Mouse (Mus musculus) thymus, postnatal 10 days (tissue): ENCODE data around the gene Adam12.

ENCODE experiments used
- DNase-seq, 2 experiments: peaks; one replicate each; pipeline ENCODE4 v3.0.0; 2021; ENCODE audit warnings: low spot score in 2 of 2

Adam12 gene

GRCm38 (mm10) chr7:134150305-134150704 lies 81.6 kb downstream of the Adam12 start:
- no peak for DNase-seq

GRCm38 (mm10) chr7:134149351-134149750 lies 82.6 kb downstream of the Adam12 start:
- DNase-seq, result no peak

DNA sequence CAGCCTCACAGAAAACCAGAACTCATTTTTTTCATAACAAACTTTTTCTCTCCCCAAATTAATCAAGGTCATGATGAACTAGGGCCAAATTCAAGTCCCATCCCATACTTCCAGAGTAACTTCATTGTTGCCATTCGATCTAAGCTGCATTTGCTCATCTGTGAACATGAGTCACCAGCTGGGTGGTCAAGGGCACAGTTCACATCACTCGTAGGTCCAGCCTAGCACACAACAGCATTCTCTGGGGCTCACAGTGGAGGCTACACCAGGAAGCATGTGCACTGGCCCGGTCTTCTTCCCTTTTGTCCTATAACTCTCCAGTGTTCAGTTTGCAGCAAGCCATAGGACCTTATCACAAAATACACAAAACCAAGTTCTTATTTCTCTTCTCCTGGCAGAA lies 84.4 kb downstream of the Adam12 start:
- DNase-seq, result no peak

DNA sequence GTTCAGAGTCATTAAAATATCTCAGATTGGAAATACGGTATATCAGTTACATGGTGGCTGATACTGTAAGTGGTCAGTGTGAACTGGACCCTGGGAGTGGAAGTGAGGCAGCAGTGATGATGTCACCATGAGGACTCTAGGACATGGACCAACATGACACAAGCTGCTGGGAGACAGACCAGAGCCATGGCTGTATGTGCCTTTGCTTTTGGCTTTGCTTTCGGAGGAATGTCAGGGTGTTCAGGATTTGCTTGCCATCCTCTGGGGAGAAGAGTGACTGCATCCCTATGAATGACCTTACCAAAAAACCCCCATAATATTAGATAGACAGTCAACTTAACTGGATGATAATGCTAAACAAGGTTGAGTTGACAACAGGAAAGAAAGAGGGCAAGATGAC lies 85.1 kb downstream of the Adam12 start:
- no peak for DNase-seq

- no peak for DNase-seq
Measured at GRCm38 (mm10) chr7:134144111-134144510, 87.8 kb downstream of the Adam12 start.

DNA sequence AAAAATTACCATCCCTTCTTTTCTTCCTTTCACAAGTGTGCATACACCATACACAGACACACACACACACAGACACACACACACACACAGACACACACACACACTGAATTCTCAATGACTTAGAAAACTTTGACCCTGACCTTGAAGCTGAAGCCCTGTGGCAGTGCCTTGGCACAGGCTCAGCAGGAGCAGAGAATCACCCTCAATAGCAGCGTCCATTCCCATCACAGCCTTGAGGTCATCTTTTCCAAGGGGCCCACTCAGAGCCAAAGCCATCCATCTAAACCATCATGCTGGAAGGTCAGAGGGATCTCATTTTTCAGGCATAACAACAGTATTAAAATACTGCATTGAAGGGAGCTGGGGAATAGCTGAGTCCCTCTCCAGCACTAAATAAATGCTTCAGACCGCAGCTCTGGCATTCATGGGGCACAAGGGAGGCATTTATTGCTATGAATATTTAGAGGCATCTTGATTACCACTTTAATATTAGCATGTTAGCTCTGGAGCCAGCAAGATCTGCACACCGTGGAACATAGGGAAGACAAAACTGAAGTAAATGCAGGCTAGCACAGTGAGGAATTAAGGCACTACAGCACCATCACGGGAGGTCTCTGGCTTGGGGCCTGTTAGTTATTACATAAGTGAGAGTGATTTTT lies 92.5 kb downstream of the Adam12 start:
- DNase-seq, result no peak

DNA sequence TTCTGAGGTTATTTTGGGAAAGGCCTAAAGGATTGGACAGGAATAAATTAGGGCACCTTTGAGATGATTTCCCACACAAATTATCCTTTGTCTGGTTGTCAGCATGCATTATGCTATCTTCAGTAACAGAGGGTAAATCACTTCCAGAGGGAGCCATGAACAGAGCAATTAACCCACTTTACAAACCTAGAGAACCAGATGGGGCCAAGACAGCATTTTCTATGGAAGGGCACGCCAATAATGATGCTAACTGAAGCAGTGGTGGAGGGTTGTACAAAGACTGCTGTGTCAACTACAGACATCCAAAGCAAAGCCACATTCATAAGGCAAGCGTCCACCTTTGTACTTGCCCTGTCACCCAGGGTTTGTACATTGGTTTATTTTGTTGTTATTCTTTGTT lies 99.6 kb downstream of the Adam12 start:
- no peak for DNase-seq

- DNase-seq, result no peak
Measured at GRCm38 (mm10) chr7:134128087-134128522, 103.8 kb downstream of the Adam12 start.

GRCm38 (mm10) chr7:134121397-134121796 lies 110.5 kb downstream of the Adam12 start:
- DNase-seq, result no peak

DNA sequence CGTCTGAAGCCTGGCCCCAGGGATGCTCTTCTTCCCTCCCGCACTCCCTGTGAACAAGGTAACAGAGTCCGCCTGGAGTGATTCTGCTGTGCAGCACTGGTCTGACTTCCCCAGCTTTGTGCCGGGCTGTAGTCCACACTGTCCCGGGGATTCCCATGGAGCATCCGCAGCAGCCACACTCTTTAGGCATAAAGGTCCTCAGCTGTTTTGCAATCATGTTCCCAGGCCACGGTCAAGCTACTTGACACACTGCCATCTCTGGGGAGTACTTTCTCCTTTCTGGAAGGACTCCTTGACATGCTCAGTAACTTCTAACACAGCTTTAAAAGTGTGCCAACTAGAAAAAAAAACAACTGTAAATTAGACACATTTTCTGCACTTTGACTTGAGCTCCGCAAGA lies 116.5 kb downstream of the Adam12 start:
- no peak for DNase-seq

- no peak for DNase-seq
Measured at GRCm38 (mm10) chr7:134114311-134115188, 117.4 kb downstream of the Adam12 start.

DNA sequence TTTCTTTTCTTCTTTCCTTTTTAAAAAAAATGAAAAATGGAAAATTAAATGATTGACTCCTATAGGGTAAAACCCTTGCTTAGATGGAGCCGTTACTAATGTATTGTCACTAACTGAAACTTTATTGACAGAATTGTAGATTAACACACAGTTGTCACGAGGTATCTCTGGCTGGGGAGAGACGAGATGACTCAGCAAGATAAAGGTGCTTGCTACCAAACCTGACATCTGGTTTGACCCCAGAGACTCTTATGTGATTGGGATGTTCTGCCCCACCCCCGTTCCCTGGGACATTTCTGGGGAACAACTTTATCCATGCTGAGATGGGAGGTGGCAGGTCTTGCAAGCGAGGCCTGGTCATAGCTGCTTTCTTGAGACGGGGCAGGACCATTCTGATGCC lies 118.1 kb downstream of the Adam12 start:
- DNase-seq, result no peak

GRCm38 (mm10) chr7:134110116-134110515 lies 121.8 kb downstream of the Adam12 start:
- no peak for DNase-seq

- no peak for DNase-seq
Measured at GRCm38 (mm10) chr7:134107849-134108248, 124.1 kb downstream of the Adam12 start.

DNA sequence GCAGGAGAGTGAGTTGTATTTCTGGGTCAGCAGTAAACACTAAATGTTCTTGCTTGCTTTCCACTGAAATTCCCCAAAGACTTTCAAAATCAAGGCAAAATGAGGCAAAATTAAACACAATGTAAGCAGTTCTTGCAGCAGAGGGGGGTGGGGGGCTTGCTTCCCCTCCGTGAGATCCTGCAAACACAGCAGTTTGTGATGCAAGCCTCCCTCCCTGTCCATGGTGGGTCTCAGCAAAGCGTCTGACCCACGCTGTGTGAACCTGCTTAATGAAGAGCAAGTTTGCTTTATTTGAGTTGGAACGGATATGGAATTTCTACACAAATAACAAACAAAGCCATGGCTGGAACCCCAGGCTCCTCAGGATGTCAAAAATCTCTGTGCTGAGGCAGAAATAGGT lies 132.9 kb downstream of the Adam12 start:
- no peak for DNase-seq

- DNase-seq, result no peak
Measured at GRCm38 (mm10) chr7:134097861-134098260, 134.1 kb downstream of the Adam12 start.

- no peak for DNase-seq
Measured at GRCm38 (mm10) chr7:134093871-134094270, 138.1 kb downstream of the Adam12 start.

- DNase-seq, result no peak
Measured at GRCm38 (mm10) chr7:134090764-134091163, 141.2 kb downstream of the Adam12 start.

- no peak for DNase-seq
Measured at GRCm38 (mm10) chr7:134090256-134090655, 141.7 kb downstream of the Adam12 start.

- DNase-seq, result no peak
Measured at GRCm38 (mm10) chr7:134088548-134089347, 143.2 kb downstream of the Adam12 start.

- no peak for DNase-seq
Measured at GRCm38 (mm10) chr7:134085396-134085795, 146.6 kb downstream of the Adam12 start.

DNA sequence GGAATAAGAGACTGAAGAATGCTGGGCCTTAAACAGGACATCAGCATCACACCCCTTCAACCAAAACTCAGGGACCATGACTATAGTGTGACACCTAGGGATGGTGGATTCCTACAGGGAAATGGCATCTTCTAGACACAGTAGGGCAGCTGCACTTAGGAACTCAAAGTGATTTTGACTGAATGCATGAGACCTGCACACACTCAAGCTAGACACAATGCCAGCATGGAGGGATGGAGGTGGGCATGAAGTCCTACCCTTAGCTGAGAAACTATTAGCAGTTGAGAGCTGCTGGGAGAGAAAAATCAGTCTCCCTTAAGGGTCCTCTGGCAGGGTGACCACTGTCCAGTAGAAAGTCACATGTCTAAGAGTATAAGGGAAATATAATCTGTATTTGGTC lies 147.0 kb downstream of the Adam12 start:
- no peak for DNase-seq
